ENCODE assay signal across 27 mouse cellular contexts in the genomic region with DNA sequence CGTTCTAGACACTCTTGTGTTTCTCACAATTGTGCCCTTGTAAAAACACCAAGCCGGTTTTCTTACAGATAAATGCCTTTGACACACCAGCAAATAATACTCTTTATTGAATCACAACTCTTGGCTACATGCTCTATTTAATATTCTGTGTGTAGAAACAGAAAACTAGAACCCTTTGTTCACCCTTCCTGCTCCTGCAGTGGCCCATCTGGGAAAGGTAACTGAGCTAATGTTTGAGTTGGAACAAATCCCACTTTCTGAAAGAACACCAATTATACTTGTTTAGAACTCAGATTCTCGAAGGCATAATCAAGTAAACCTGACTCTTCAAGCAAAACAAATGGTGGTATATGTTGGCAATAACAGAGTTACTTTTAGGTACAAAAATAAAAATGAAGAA. TPM values are rescaled to one million over a fixed set of nuclear protein-coding genes. Genes with fewer than 3 reads are reported as not detected.
DNase-seq lines count a peak whose midpoint lies in the region; ATAC-seq and TF ChIP-seq lines count a peak whose summit lies in the region.
"Had no signal": no experiment of that assay in that cellular context is flagged by ENCODE, and none has a peak within 500 bp of the region (broad histone marks: within the 10 kb centered on the region; RNA-seq: fewer than 3 reads in every experiment).

No protein-coding gene starts in this region.

- H3K4me2 ChIP-seq in liver, embryonic 11.5 days: no peak overlapping the region
- H3K4me2 ChIP-seq: embryonic facial prominence, embryonic 15.5 days; forebrain, embryonic 12.5 days; hindbrain, embryonic 15.5 days; limb, embryonic 12.5 days; midbrain, embryonic 13.5 days; neural tube, embryonic 13.5 days had no signal

- H3K9me3 ChIP-seq in liver, embryonic 11.5 days (ENCODE audit: control insufficient read depth, low read length): no peaks in the 10 kb centered on the region
- H3K9me3 ChIP-seq: embryonic facial prominence, embryonic 10.5 days; embryonic facial prominence, embryonic 15.5 days; forebrain, embryonic 12.5 days; G1E; hindbrain, embryonic 15.5 days; limb, embryonic 12.5 days; midbrain, embryonic 13.5 days; neural tube, embryonic 13.5 days had no signal

- TF ChIP-seq CTCF in liver, adult 2 months (IDR thresholded peaks at IDR 0.05; ENCODE audit: low read depth, low read length): no peak
- no peak for TF ChIP-seq CTCF in small intestine, adult 2 months (IDR thresholded peaks at IDR 0.05; ENCODE audit: extremely low read depth, insufficient read length, insufficient replicate concordance, low read depth, low read length)

- 20% methylated on average over 3 of the region's 3 CpGs for WGBS in liver, adult 2 months
- WGBS in liver, embryonic 11.5 days: 66% methylated on average over 3 of the region's 3 CpGs
- 19% methylated on average over 3 of the region's 3 CpGs for WGBS in small intestine, adult 2 months

- no peaks in the 10 kb centered on the region for H3K27me3 ChIP-seq in liver, adult 2 months (ENCODE audit: control insufficient read depth, insufficient read depth, low read length)
- no peaks in the 10 kb centered on the region for H3K27me3 ChIP-seq in liver, embryonic 11.5 days (replicated peaks; ENCODE audit: control insufficient read depth, insufficient read depth, low read length)
- H3K27me3 ChIP-seq in small intestine, adult 2 months (ENCODE audit: control insufficient read depth, insufficient read depth, low read length): no peaks in the 10 kb centered on the region
- H3K27me3 ChIP-seq: embryonic facial prominence, embryonic 15.5 days; forebrain, embryonic 12.5 days; hindbrain, embryonic 15.5 days; limb, embryonic 12.5 days; midbrain, embryonic 13.5 days; neural tube, embryonic 13.5 days had no signal

- H3K27ac ChIP-seq in liver, adult 2 months (replicated peaks; ENCODE audit: insufficient read depth, low read depth, low read length): no peak overlapping the region
- no peak overlapping the region for H3K27ac ChIP-seq in liver, embryonic 11.5 days (ENCODE audit: low read depth, low read length)
- peak overlapping the region; percentile 59 for H3K27ac ChIP-seq in small intestine, adult 2 months (ENCODE audit: insufficient read depth, low read depth, low read length)
- H3K27ac ChIP-seq: embryonic facial prominence, embryonic 10.5 days; embryonic facial prominence, embryonic 15.5 days; forebrain, embryonic 12.5 days; hindbrain, embryonic 15.5 days; kidney, postnatal 0 days; limb, embryonic 12.5 days; macrophage; midbrain, embryonic 13.5 days; neural tube, embryonic 13.5 days had no signal

- DNase-seq in cerebellum, adult 9-10 months: peak; percentile 65
- no peak for DNase-seq in cerebellum, postnatal 10 days
- peak; percentile 72 for DNase-seq in liver, adult 2 months (ENCODE audit: extremely low read depth, low read depth, low spot score)
- DNase-seq in liver, embryonic 11.5 days (ENCODE audit: low spot score): no peak
- no peak for DNase-seq in kidney, postnatal 14 days
- no peak for DNase-seq in left cerebral cortex, adult 11 months (ENCODE audit: low spot score)
- DNase-seq: adrenal gland, postnatal 10 days; cerebellum, postnatal 25 days; forebrain, postnatal 0 days; gastrocnemius, postnatal 14 days; kidney, adult 8-10 months; layer of hippocampus, postnatal 36 days; right cerebral cortex, postnatal 4 days; thymus, adult 18-20 months; thymus, postnatal 25 days had no signal

- TF ChIP-seq POLR2A in liver, adult 2 months (IDR thresholded peaks at IDR 0.05; ENCODE audit: extremely low read depth, insufficient read depth, low read length): no peak
- TF ChIP-seq POLR2A in small intestine, adult 2 months (IDR thresholded peaks at IDR 0.05; ENCODE audit: low read depth, low read length): no peak

- H3K4me3 ChIP-seq in liver, adult 2 months (ENCODE audit: insufficient read depth, low read depth, low read length): no peak overlapping the region
- H3K4me3 ChIP-seq in liver, embryonic 11.5 days (ENCODE audit: low read depth, low read length): no peak overlapping the region
- no peak overlapping the region for H3K4me3 ChIP-seq in small intestine, adult 2 months (ENCODE audit: low read depth, low read length)
- H3K4me3 ChIP-seq: embryonic facial prominence, embryonic 10.5 days; embryonic facial prominence, embryonic 15.5 days; forebrain, embryonic 12.5 days; hindbrain, embryonic 15.5 days; limb, embryonic 12.5 days; midbrain, embryonic 13.5 days; neural tube, embryonic 13.5 days had no signal

- no peak for ATAC-seq in liver, embryonic 11.5 days (replicated peaks; ENCODE audit: low FRiP score)
- ATAC-seq: forebrain, postnatal 0 days; inflammation-experienced regulatory T-cells, adult 6 months; midbrain, embryonic 13.5 days had no signal

- H3K4me1 ChIP-seq in liver, adult 2 months (ENCODE audit: control insufficient read depth, insufficient read depth, low read length): peaks cover 8% of the 10 kb centered on the region
- H3K4me1 ChIP-seq in liver, embryonic 11.5 days (replicated peaks; ENCODE audit: control insufficient read depth, insufficient read depth, low read length): peaks cover 49% of the 10 kb centered on the region
- H3K4me1 ChIP-seq in small intestine, adult 2 months (ENCODE audit: control insufficient read depth, insufficient read depth, insufficient read length, low read length): peaks cover 11% of the 10 kb centered on the region; the same call in 1 of the 2 replicates
- H3K4me1 ChIP-seq: embryonic facial prominence, embryonic 15.5 days; hindbrain, embryonic 15.5 days; midbrain, embryonic 13.5 days; neural tube, embryonic 13.5 days had no signal

- peaks cover 15% of the 10 kb centered on the region; the same call in 1 of the 2 replicates for H3K79me2 ChIP-seq in liver, adult 2 months (ENCODE audit: control insufficient read depth, insufficient read depth, low read length)

- no peaks in the 10 kb centered on the region for H3K36me3 ChIP-seq in liver, adult 2 months (ENCODE audit: control insufficient read depth, insufficient read depth, low read length)
- no peaks in the 10 kb centered on the region for H3K36me3 ChIP-seq in liver, embryonic 11.5 days (ENCODE audit: control insufficient read depth, insufficient read depth, low read length)
- H3K36me3 ChIP-seq in small intestine, adult 2 months (ENCODE audit: control insufficient read depth, insufficient read depth, low read length): no peaks in the 10 kb centered on the region
- H3K36me3 ChIP-seq: embryonic facial prominence, embryonic 10.5 days; embryonic facial prominence, embryonic 15.5 days; forebrain, embryonic 12.5 days; hindbrain, embryonic 15.5 days; limb, embryonic 12.5 days; midbrain, embryonic 13.5 days; neural tube, embryonic 13.5 days had no signal

- no peak overlapping the region for H3K9ac ChIP-seq in liver, adult 2 months (ENCODE audit: low read depth, low read length)
- no peak overlapping the region for H3K9ac ChIP-seq in liver, embryonic 11.5 days (ENCODE audit: low read depth, low read length)
- H3K9ac ChIP-seq: embryonic facial prominence, embryonic 15.5 days; forebrain, embryonic 12.5 days; forebrain, postnatal 0 days; hindbrain, embryonic 15.5 days; limb, embryonic 12.5 days; midbrain, embryonic 13.5 days; neural tube, embryonic 13.5 days had no signal

RNA-seq across cellular contexts. Expression of a gene that starts 17.4 kb away (rescaled TPM):
- total RNA-seq in liver, adult 2 months (2014; rRNA removed): 26.0 and 27.7 TPM in 2 replicates
- 8.9 and 9.8 TPM in 2 replicates for polyA plus RNA-seq in liver, adult 2 months (2012; rRNA removed)
- 42.9 and 43.8 TPM in 2 replicates for polyA plus RNA-seq in liver, embryonic 11.5 days (2014; fragmentation: Nextera tagmentation; extraction: Ambion mirVana)
- 6.8 and 9.3 TPM in 2 replicates for polyA plus RNA-seq in small intestine, adult 2 months (2012; rRNA removed)

RNA-seq across cellular contexts. Expression of a gene that starts 27.3 kb away (rescaled TPM):
- 7.0 and 7.7 TPM in 2 replicates for total RNA-seq in liver, adult 2 months (2014; rRNA removed)
- polyA plus RNA-seq in liver, adult 2 months (2012; rRNA removed): 2.0 and 3.1 TPM in 2 replicates
- polyA plus RNA-seq in liver, embryonic 11.5 days (2014; fragmentation: Nextera tagmentation; extraction: Ambion mirVana): 14.1 and 17.1 TPM in 2 replicates
- polyA plus RNA-seq in small intestine, adult 2 months (2012; rRNA removed): 1.8 and 2.9 TPM in 2 replicates

Comparison
In these comparisons a context has a peak if more than half of its experiments do, and no peak if none do; other contexts are left out.
1. DNase-seq: peak in cerebellum, adult 9-10 months (single experiment) and liver, adult 2 months (single experiment); none in cerebellum, postnatal 10 days (0 of 2), liver, embryonic 11.5 days (single experiment), kidney, postnatal 14 days (single experiment) and left cerebral cortex, adult 11 months (single experiment).